Mouse (Mus musculus) embryonic facial prominence, embryonic 13.5 days (tissue): ENCODE data around the gene Synj2. TPM values are rescaled to one million over a fixed set of nuclear protein-coding genes. Genes with fewer than 3 reads are reported as not detected.

Experiments used
- ATAC-seq: fragments of 200-750 bp; cut with Nextera tagmentation; 2 replicates; pipeline ENCODE4 v1.8.0; 2017; ENCODE audit warnings: low read depth; ENCODE audit not compliant: insufficient number of reproducible peaks, insufficient read depth, low FRiP score, low TSS enrichment
- H3K27ac ChIP-seq: fragments of 300-500 bp; sonication (generic); 2 replicates; pipeline ENCODE4 v1.5.1; 2015; ENCODE audit warnings: moderate library complexity, mild to moderate bottlenecking, inconsistent platforms
- H3K27me3 ChIP-seq: fragments of 300-500 bp; sonication (generic); 2 replicates; pipeline ENCODE4 v1.6.1; 2015; ENCODE audit warnings: mild to moderate bottlenecking, inconsistent platforms
- H3K36me3 ChIP-seq: fragments of 300-500 bp; sonication (generic); 2 replicates; pipeline ENCODE4 v1.6.1; 2015; ENCODE audit warnings: mild to moderate bottlenecking, inconsistent platforms
- H3K4me1 ChIP-seq: fragments of 300-500 bp; sonication (generic); 2 replicates; pipeline ENCODE4 v1.6.1; 2015; ENCODE audit warnings: inconsistent platforms
- H3K4me2 ChIP-seq: fragments of 300-500 bp; sonication (generic); 2 replicates; pipeline ENCODE4 v1.6.1; 2015; ENCODE audit warnings: moderate library complexity, mild to moderate bottlenecking, inconsistent platforms
- H3K4me3 ChIP-seq: fragments of 300-500 bp; sonication (generic); 2 replicates; pipeline ENCODE4 v1.5.1; 2015; ENCODE audit warnings: mild to moderate bottlenecking, inconsistent platforms
- H3K9ac ChIP-seq: fragments of 300-500 bp; sonication (generic); 2 replicates; pipeline ENCODE4 v1.6.1; 2015; ENCODE audit warnings: mild to moderate bottlenecking, inconsistent platforms
- H3K9me3 ChIP-seq: fragments of 300-500 bp; sonication (generic); 2 replicates; pipeline ENCODE4 v1.6.1; 2016; ENCODE audit warnings: inconsistent platforms
- WGBS: fragments of 180-500 bp; shearing (Covaris S2); methylation state at CpG from one replicate; pipeline ENCODE4 v1.1.7; 2015; ENCODE audit warnings: mixed read lengths; 5-methylcytosine and 5-hydroxymethylcytosine counted together
- polyA plus RNA-seq: library from polyadenylated mRNA; unstranded; fragments of >200 nt; fragmentation: Nextera tagmentation; extraction: Ambion mirVana; gene quantifications from 2 replicates; pipeline ENCODE4 v1.2.1, GENCODE M21; 2015

Synj2 gene
- polyA plus RNA-seq, 1 experiment from 2014 or later = 2.9 TPM

DNA sequence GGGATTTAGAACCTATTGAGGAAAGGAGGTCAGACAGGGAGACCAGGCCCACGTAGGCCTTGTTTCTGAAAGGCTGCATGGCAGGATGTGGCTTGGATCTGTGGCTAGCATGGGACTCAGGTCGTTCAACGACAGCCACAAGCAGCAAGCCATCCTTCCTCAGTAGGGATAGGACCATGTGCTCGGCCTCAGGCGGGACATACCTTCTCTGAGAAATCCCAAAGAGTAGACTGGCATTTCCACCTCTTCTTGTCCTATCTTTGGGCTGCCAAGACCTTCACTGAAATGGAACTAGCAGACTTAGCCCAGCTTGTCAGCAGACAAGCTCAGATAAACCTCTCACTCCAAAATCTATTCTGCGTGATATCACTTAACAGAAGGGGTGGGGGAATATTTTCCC, 62.6 kb downstream of the Synj2 start:
- H3K9me3 ChIP-seq = no peaks in the 10 kb centered on the region
- no peak overlapping the region for H3K9ac ChIP-seq
- H3K27ac ChIP-seq = no peak overlapping the region
- H3K4me1 ChIP-seq = peaks cover 20% of the 10 kb centered on the region
- H3K36me3 ChIP-seq = peaks cover 7% of the 10 kb centered on the region; the same call in 1 of the 2 replicates
- no peak overlapping the region for H3K4me2 ChIP-seq
- no peak for ATAC-seq
- H3K4me3 ChIP-seq = no peak overlapping the region
- no peaks in the 10 kb centered on the region for H3K27me3 ChIP-seq
- WGBS = 82% methylated on average over 6 of the region's 6 CpGs

DNA sequence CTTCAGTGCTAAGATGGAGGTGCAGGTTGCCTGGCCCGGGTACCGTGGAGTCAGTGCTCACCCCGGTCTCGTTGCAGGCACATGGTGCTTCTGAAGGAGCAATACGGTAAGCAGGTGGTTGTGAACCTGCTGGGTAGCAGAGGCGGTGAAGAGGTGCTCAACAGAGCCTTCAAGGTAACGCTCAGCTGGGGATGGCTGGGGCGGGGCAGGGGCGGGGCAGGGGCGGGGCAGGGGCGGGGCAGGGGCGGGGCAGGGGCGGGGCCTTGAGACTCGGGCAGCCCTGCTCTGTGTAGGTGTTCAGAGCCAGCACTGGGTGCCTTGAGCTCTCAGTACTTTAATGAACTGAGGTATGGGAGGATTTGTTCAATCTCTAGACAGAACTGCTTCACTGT, 64.2 kb downstream of the Synj2 start:
- Histone ChIP-seq H3K9ac (0 out of 2 replicates have a peak overlapping the region, but pooled peaks have one; percentile 21), H3K4me3 (no peak overlapping the region), H3K27ac (peak overlapping the region; percentile 91), H3K4me2 (peak overlapping the region; percentile 30), H3K27me3 (no peaks in the 10 kb centered on the region), H3K36me3 (peaks cover 7% of the 10 kb centered on the region; the same call in 1 of the 2 replicates), H3K4me1 (peaks cover 20% of the 10 kb centered on the region), H3K9me3 (no peaks in the 10 kb centered on the region)
- peak; percentile 73 for ATAC-seq
- WGBS = 11% methylated on average over 14 of the region's 14 CpGs

DNA sequence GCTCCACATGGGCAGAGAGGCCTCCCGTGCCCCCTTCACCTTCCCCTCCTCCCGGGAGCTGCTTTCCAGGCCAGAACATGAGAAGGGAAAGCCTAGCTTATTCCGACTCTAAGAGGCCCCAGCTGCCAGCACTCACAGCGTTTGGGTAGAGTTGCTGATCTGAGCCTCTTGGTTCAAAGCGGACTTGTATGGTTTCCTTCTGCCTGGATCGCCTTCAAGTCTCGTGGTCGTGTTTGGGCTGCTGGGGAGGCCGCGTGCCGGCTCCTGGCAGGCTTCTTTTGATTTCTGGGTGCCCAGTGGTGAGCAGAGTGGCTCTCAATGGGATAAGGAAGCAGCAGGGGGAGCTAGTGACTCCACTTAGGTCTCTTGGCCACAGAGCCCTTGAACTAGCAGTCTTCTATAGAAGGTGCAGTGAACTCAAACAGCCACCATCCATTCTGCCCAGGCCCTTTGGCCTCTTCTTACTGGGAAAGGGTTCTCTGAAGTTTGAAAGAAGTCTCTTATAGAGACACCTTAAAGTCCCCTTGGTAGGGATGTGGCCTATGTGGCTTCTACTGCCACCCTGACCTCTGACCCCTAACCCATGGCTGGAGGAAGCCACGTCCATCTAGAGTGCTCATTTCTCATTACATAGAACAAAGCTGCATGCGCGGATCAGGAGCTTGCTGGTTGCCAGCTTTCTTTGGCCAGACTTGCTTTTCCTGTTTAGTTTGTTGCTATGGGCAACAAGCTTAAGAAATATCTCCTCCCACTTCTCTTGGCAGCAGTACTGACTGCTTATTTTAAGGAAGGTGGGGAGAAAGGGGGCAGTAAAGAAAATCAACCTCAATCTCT, 64.8 kb downstream of the Synj2 start:
- Histone ChIP-seq H3K4me2 (peak overlapping the region; percentile 30), H3K4me3 (no peak overlapping the region), H3K27ac (peak overlapping the region; percentile 91), H3K9ac (0 out of 2 replicates have a peak overlapping the region, but pooled peaks have one; percentile 21), H3K9me3 (no peaks in the 10 kb centered on the region), H3K36me3 (peaks cover 10% of the 10 kb centered on the region; the same call in 1 of the 2 replicates), H3K4me1 (peaks cover 20% of the 10 kb centered on the region), H3K27me3 (no peaks in the 10 kb centered on the region)
- peak; percentile 65 for ATAC-seq
- WGBS = 13% methylated on average over 14 of the region's 14 CpGs

DNA sequence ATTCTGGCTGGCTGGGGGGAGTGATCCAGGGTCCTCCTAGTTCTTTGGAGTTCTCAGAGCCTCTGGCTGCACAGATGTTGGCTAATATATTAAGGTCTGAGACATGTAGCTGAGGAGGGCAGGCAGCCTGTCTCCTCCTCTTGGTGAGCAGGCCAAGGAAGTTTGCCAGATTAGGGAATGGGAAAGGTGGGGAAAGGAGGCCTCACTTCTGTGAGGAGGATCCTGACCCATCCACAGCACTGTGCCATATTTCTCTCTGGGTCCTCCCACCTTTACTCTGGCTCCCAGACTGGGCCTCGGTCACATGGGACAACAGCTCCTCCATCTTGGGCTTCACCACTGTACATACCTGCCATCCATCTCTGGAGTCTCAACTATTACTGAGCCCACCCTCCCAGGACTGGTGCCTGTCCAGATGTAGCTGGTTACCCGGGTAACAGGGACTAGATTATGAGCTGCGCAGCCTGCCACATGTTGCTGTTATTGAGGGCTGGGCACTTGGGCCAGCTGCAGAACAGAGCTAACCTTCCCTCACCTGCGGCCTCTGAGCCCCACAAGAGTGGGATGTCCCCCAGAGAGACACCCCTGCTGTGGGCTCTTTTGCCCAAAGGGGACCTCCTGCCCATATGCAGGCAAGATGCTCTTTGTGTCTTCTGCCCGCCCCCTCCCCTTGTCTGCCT, 66.2 kb downstream of the Synj2 start:
- no peaks in the 10 kb centered on the region for H3K27me3 ChIP-seq
- H3K4me3 ChIP-seq = no peak overlapping the region
- peaks cover 16% of the 10 kb centered on the region for H3K4me1 ChIP-seq
- no peak overlapping the region for H3K27ac ChIP-seq
- H3K4me2 ChIP-seq = no peak overlapping the region
- no peaks in the 10 kb centered on the region for H3K9me3 ChIP-seq
- 82% methylated on average over 5 of the region's 5 CpGs for WGBS
- H3K36me3 ChIP-seq = peaks cover 10% of the 10 kb centered on the region; the same call in 1 of the 2 replicates
- no peak overlapping the region for H3K9ac ChIP-seq
- no peak for ATAC-seq

DNA sequence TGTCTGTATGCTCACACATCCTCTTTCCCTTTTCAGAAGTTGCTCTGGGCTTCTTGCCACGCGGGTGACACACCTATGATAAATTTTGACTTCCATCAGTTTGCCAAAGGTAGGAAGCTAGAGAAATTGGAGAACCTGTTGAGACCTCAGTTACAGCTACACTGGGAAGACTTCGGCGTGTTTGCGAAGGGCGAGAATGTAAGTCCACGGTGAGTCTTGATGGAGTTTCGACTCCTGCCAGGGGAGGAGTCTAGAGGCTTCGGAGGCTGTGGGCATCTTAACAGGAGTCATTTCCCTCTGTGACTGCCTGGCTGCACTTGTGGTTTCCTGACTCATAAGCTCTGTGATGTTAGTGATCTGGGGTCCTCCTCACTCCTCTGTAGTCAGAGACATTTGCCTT, 66.8 kb downstream of the Synj2 start:
- no peak overlapping the region for H3K9ac ChIP-seq
- no peaks in the 10 kb centered on the region for H3K9me3 ChIP-seq
- no peak overlapping the region for H3K27ac ChIP-seq
- H3K4me2 ChIP-seq = no peak overlapping the region
- WGBS = 83% methylated on average over 9 of the region's 9 CpGs
- H3K27me3 ChIP-seq = no peaks in the 10 kb centered on the region
- peaks cover 16% of the 10 kb centered on the region for H3K4me1 ChIP-seq
- no peak for ATAC-seq
- H3K4me3 ChIP-seq = no peak overlapping the region
- peaks cover 10% of the 10 kb centered on the region; the same call in 1 of the 2 replicates for H3K36me3 ChIP-seq

DNA sequence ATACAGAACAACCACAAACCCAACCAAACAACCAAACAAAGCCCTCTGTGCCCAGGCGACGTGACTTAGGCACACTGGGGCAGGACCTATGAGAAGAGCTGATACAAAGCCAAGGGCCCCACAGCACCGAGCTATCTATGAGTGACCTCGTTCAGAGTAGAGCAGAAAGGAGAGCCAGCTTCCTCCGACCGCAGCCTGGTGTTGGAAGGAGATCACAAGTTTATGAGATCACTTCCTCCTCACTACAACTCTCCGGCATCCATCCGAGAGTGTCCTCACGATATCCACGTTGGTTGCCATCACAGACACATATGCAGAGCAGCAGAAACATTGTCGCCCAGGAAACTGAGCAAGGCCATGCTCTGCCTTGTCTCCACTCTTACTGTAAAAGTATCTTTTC, 67.5 kb downstream of the Synj2 start:
- WGBS = 90% methylated on average over 11 of the region's 11 CpGs
- no peak overlapping the region for H3K27ac ChIP-seq
- H3K4me1 ChIP-seq = peaks cover 16% of the 10 kb centered on the region
- H3K4me2 ChIP-seq = no peak overlapping the region
- H3K36me3 ChIP-seq = peaks cover 3% of the 10 kb centered on the region; the same call in 1 of the 2 replicates
- H3K9me3 ChIP-seq = no peaks in the 10 kb centered on the region
- H3K27me3 ChIP-seq = no peaks in the 10 kb centered on the region
- no peak overlapping the region for H3K9ac ChIP-seq
- H3K4me3 ChIP-seq = no peak overlapping the region
- ATAC-seq = no peak

DNA sequence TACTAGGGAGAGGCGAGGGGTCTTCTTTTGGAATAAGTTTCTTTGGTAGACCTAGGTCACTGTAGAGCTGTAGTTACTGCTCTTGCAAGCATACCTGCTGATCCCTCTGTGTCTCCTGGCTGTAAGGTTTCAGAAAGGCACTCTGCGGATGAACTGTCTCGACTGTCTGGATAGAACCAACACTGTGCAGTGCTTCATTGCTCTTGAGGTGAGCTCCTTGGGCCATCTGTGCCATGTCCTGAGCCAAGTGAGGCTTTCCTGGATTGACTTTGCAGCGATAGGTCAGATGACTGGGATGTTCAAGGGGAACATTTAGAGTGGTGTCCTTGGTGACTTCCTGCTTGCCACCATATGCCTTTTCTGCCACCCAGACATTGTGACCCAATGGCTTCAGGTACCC, 68.5 kb downstream of the Synj2 start:
- no peak overlapping the region for H3K4me2 ChIP-seq
- no peak for ATAC-seq
- H3K36me3 ChIP-seq = peaks cover 3% of the 10 kb centered on the region; the same call in 1 of the 2 replicates
- H3K9me3 ChIP-seq = no peaks in the 10 kb centered on the region
- no peaks in the 10 kb centered on the region for H3K27me3 ChIP-seq
- 93% methylated on average over 4 of the region's 4 CpGs for WGBS
- no peak overlapping the region for H3K4me3 ChIP-seq
- no peak overlapping the region for H3K27ac ChIP-seq
- no peak overlapping the region for H3K9ac ChIP-seq
- peaks cover 16% of the 10 kb centered on the region for H3K4me1 ChIP-seq

DNA sequence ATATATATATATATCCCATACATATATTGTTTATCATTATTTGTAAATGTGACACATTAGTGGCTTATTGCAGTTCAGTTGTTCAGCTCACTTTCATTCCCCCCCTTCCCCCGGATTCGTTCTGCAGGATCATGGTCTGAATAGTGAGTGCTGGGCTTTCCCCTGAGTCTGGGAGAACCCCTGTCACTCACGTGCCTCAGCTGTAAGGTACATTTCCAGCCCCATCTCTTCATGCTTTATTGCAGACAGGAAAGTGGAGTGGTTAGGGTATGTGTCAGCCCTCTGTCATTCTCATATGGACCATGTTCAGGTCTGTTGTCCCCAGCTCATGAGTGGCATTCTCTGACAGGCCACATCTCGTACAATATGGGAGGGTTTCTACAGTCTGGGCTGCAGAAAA, 72.0 kb downstream of the Synj2 start:
- no peak overlapping the region for H3K4me3 ChIP-seq
- H3K36me3 ChIP-seq = peaks cover 3% of the 10 kb centered on the region; the same call in 1 of the 2 replicates
- H3K27ac ChIP-seq = no peak overlapping the region
- WGBS = 71% methylated on average over 4 of the region's 4 CpGs
- ATAC-seq = no peak
- H3K27me3 ChIP-seq = no peaks in the 10 kb centered on the region
- no peaks in the 10 kb centered on the region for H3K9me3 ChIP-seq
- H3K9ac ChIP-seq = no peak overlapping the region
- H3K4me1 ChIP-seq = peaks cover 5% of the 10 kb centered on the region; the same call in 1 of the 2 replicates
- no peak overlapping the region for H3K4me2 ChIP-seq

DNA sequence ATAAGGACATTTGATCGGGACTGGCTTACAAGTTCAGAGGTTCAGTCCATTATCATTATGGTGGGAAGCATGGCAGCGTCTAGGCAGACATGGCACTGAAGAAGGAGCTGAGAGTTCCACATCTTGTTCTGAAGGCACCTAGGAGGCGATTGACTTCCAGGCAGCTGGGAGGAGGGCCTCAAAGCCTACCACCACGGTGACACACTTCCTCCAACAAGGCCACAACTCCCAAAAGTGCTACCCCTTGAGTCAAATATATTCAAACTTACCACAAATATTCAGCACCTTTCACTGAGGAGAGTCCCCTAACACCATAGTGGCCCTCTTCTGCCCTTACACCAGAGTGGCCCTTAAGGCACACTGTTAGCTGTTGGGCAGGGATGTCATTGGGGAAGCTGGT, 73.9 kb downstream of the Synj2 start:
- peaks cover 5% of the 10 kb centered on the region; the same call in 1 of the 2 replicates for H3K4me1 ChIP-seq
- ATAC-seq = no peak
- 83% methylated on average over 4 of the region's 4 CpGs for WGBS
- H3K9ac ChIP-seq = no peak overlapping the region
- H3K4me2 ChIP-seq = no peak overlapping the region
- peaks cover 3% of the 10 kb centered on the region; the same call in 1 of the 2 replicates for H3K36me3 ChIP-seq
- no peak overlapping the region for H3K27ac ChIP-seq
- H3K4me3 ChIP-seq = no peak overlapping the region
- no peaks in the 10 kb centered on the region for H3K27me3 ChIP-seq
- H3K9me3 ChIP-seq = no peaks in the 10 kb centered on the region

DNA sequence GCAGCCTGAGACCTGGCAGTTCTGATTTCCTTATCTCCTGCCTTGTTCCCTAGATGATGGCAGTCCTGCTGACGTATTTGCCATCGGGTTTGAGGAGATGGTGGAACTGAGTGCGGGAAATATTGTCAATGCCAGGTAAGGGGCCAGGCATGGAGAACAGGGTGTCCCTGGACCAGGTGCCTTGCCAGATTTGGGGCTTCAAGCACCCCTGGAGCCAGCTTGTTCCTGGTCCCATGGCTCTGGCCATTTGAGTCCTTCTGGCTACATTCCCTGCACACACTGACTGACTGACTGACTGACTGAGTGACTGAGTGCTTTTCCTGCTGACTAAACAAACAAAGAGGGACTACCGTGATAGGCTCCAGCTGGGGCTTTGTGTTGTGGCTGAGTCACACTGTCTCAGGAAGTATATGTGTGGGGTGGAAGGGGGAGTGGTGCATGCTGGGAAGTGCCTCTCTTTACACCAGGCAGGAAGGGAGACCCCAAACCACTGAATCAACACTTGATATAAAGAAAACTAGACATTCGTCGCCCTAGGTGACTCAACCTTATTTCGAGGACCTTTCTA, 75.2 kb downstream of the Synj2 start:
- no peak overlapping the region for H3K27ac ChIP-seq
- no peaks in the 10 kb centered on the region for H3K9me3 ChIP-seq
- ATAC-seq = no peak
- whole genome bisulfite sequencing = 78% methylated on average over 7 of the region's 7 CpGs
- no peak overlapping the region for H3K4me2 ChIP-seq
- H3K9ac ChIP-seq = 0 out of 2 replicates have a peak overlapping the region, but pooled peaks have one; percentile 32
- H3K4me3 ChIP-seq = no peak overlapping the region
- no peaks in the 10 kb centered on the region for H3K36me3 ChIP-seq
- no peaks in the 10 kb centered on the region for H3K27me3 ChIP-seq
- peaks cover 9% of the 10 kb centered on the region; the same call in 1 of the 2 replicates for H3K4me1 ChIP-seq

DNA sequence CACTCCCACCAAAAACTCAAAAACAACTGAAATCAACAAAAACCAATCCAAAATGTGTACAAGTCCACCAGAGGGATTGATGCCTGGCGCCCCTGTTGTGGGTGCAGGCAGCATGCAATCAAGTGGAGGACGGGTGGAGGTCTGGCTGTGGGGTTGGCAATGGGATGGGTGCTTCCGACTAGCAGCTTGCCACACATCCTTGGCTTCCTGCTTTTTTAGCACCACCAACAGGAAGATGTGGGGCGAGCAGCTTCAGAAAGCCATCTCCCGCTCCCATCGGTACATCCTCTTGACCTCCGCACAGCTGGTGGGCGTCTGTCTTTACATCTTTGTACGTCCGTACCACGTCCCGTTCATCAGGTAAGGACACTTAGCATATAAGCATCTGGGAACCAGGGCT, 76.2 kb downstream of the Synj2 start:
- H3K36me3 ChIP-seq = no peaks in the 10 kb centered on the region
- no peak overlapping the region; the same call in 1 of the 2 replicates for H3K27ac ChIP-seq
- peaks cover 9% of the 10 kb centered on the region; the same call in 1 of the 2 replicates for H3K4me1 ChIP-seq
- no peaks in the 10 kb centered on the region for H3K9me3 ChIP-seq
- no peak overlapping the region for H3K4me3 ChIP-seq
- H3K4me2 ChIP-seq = no peak overlapping the region
- H3K9ac ChIP-seq = 0 out of 2 replicates have a peak overlapping the region, but pooled peaks have one; percentile 36
- no peak for ATAC-seq
- no peaks in the 10 kb centered on the region for H3K27me3 ChIP-seq
- 46% methylated on average over 12 of the region's 12 CpGs for WGBS
